Mouse (Mus musculus) brain, embryonic 14.5 days (tissue): ENCODE data around the gene Mgll.

Source experiments
- CTCF ChIP-seq: fragments of 200-500 bp; IDR thresholded peaks from 2 replicates; pipeline ENCODE4 v1.5.1; 2012; ENCODE audit warnings: inconsistent platforms, mild to moderate bottlenecking, moderate library complexity, borderline replicate concordance; ENCODE audit not compliant: insufficient read depth, insufficient read length; ENCODE audit errors: extremely low read depth
- POLR2A ChIP-seq: fragments of 200-500 bp; IDR thresholded peaks from 2 replicates; pipeline ENCODE4 v1.6.1; 2012; ENCODE audit warnings: mild to moderate bottlenecking, inconsistent platforms, borderline replicate concordance; ENCODE audit not compliant: poor library complexity, insufficient read depth, insufficient read length, severe bottlenecking; ENCODE audit errors: extremely low read depth

- TF ChIP-seq CTCF (no peak), POLR2A (no peak)
Observed at GRCm38 (mm10) chr6:88736741-88737508, 12.7 kb downstream of the Mgll start.
